Mouse (Mus musculus): Measurements from ENCODE around the gene Fance. TPM values are rescaled to one million over a fixed set of nuclear protein-coding genes. Genes with fewer than 3 reads are reported as not detected.
A peak's percentile ranks its signal among the peaks of the same experiment; 100 is the strongest.

Gene Fance
- polyA plus RNA-seq, 1 experiment from 2014 or later = 21.9 TPM

DNA sequence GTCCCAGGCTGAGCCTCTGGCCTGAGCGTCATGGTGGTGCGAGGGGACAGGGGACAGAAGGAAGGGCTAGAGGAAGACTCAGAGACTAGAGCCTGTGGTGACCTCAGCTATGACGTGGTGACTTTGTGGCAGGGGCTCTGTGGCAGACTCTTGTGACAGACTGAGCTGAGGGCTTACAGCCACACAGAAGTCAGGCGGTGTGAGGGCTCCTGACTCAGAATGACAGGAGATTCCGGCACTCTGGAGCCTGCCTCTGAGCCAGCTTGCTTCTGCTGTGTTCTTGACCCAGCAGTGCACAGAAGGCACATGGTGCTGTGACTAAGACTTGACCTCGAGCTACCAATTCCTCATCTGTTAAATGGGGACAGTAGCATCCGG lies 32.9 kb upstream of the Fance start:
- no peak for ATAC-seq (ENCODE audit: low FRiP score)
- Histone ChIP-seq H3K4me1 (replicated peaks) (peaks cover 42% of the 10 kb centered on the region), H3K27ac (no peak overlapping the region; the same call in 1 of the 2 replicates), H3K4me2 (no peak overlapping the region), H3K9me3 (no peaks in the 10 kb centered on the region), H3K27me3 (no peaks in the 10 kb centered on the region), H3K36me3 (no peaks in the 10 kb centered on the region), H3K9ac (no peak overlapping the region), H3K4me3 (no peak overlapping the region)
- 81% methylated on average over 7 of the region's 7 CpGs for WGBS

DNA sequence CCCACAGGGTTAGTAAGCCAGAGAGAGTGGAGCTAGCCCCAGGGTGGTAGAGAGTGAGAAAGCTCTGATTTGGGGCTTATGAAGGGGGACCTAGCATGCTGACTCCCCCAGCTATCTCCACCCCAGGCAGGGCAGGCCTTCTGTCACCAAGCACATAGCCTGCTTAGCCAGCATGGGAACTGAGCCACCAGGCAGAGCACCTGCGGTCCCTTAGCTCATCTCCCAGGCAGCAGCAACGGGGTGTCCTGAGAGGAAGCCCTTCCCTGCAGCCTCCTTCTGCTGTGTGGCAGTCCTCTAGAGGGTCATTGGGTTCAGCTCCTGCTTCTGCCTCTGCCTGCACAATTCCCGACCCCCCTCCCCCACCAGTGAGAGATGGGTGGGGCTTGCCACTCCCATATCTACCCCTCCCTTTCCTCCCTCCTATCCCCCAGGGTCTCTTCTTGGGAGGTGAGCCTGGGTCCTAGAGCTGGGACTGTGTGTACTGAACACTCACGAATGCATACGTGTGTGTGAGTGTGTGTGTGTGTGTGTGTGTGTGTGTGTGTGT lies 32.4 kb upstream of the Fance start:
- H3K4me2 ChIP-seq = no peak overlapping the region
- no peaks in the 10 kb centered on the region for H3K27me3 ChIP-seq
- H3K27ac ChIP-seq = peak overlapping the region; percentile 30; the same call in 1 of the 2 replicates
- no peak overlapping the region for H3K9ac ChIP-seq
- WGBS = 39% methylated on average over 5 of the region's 5 CpGs
- no peaks in the 10 kb centered on the region for H3K9me3 ChIP-seq
- no peaks in the 10 kb centered on the region for H3K36me3 ChIP-seq
- 0 out of 2 replicates have a peak, but pooled peaks have one; percentile 18 for ATAC-seq (ENCODE audit: low FRiP score)
- peaks cover 47% of the 10 kb centered on the region for H3K4me1 ChIP-seq (replicated peaks)
- H3K4me3 ChIP-seq = no peak overlapping the region

DNA sequence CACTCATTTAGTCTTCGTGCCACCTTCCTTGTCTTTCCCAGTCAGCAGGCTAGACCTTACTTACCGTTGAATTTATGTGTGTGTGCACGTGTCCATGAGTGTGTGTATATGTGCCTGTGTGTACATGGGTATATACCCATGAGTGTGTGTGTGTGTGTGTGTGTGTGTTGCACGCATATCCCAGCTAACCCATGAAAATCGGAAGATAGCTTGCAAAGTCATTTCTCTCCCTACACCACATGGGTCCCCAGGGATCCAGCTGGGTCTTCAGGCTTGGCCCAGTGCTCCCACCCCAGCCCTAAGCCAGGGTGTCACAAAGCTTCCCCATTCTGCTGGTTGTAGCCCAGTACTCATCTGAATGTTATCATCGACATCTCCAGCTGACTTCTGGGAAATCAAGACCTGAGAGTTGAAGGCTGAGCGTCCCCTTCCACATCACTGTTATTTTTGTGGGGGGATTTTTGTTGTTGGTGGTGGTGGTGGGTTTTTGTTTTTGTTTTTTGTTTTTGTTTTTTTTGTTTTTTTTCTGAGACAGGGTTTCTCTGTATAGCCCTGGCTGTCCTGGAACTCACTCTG lies 31.4 kb upstream of the Fance start:
- Histone ChIP-seq H3K9ac (no peak overlapping the region), H3K27me3 (no peaks in the 10 kb centered on the region), H3K4me3 (no peak overlapping the region), H3K4me2 (no peak overlapping the region), H3K9me3 (no peaks in the 10 kb centered on the region), H3K36me3 (no peaks in the 10 kb centered on the region), H3K4me1 (replicated peaks) (peaks cover 53% of the 10 kb centered on the region), H3K27ac (no peak overlapping the region)
- no peak for ATAC-seq (ENCODE audit: low FRiP score)
- 91% methylated on average over 7 of the region's 7 CpGs for WGBS

DNA sequence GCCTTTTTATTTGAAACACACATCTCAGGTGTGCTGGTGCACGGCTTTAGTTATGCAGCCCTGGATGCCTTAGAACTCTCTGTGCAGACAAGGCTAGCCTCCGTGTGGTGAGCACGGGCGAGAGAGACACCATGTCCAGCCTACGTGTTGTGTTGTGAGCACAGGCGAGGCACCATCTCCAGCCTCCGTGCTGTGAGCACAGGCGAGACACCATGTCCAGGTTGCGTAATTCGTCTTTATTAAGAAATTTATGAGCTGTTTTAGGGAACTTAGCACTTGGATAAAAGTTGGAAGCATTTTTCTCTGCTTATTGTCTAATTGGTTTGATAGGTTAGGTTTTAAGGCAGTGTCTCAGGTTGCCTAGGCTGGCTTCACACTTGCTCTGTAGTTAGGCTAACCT lies 30.1 kb upstream of the Fance start:
- no peak for ATAC-seq (ENCODE audit: low FRiP score)
- Histone ChIP-seq H3K27me3 (no peaks in the 10 kb centered on the region), H3K9ac (no peak overlapping the region), H3K4me3 (no peak overlapping the region), H3K27ac (no peak overlapping the region), H3K36me3 (no peaks in the 10 kb centered on the region), H3K9me3 (no peaks in the 10 kb centered on the region), H3K4me2 (no peak overlapping the region), H3K4me1 (replicated peaks) (peaks cover 54% of the 10 kb centered on the region)
- WGBS = 91% methylated on average over 10 of the region's 10 CpGs

DNA sequence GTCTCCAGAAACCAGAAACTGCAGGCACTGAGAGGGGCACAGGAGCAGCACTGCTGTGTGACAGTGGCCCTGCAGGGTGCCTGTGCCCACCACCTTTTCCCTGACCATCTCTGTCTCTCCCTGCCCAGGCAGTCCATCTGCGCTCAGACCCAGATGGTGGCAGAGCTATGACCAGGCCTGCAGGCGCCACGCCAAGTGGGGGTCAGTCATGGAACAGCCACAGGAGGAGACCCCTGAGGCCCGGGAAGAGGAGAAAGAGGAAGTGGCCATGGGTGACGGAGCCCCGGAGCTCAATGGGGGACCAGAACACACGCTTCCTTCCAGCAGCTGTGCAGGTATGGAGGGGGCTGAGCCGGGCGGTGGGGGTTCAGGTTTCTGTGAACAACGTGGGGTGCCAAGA lies 27.2 kb upstream of the Fance start:
- H3K4me3 ChIP-seq = no peak overlapping the region
- peak overlapping the region; percentile 13; the same call in 1 of the 2 replicates for H3K9ac ChIP-seq
- no peaks in the 10 kb centered on the region for H3K36me3 ChIP-seq
- H3K9me3 ChIP-seq = no peaks in the 10 kb centered on the region
- H3K27me3 ChIP-seq = no peaks in the 10 kb centered on the region
- H3K4me2 ChIP-seq = no peak overlapping the region
- H3K27ac ChIP-seq = no peak overlapping the region
- peaks cover 34% of the 10 kb centered on the region for H3K4me1 ChIP-seq (replicated peaks)
- no peak for ATAC-seq (ENCODE audit: low FRiP score)
- 77% methylated on average over 10 of the region's 10 CpGs for WGBS

DNA sequence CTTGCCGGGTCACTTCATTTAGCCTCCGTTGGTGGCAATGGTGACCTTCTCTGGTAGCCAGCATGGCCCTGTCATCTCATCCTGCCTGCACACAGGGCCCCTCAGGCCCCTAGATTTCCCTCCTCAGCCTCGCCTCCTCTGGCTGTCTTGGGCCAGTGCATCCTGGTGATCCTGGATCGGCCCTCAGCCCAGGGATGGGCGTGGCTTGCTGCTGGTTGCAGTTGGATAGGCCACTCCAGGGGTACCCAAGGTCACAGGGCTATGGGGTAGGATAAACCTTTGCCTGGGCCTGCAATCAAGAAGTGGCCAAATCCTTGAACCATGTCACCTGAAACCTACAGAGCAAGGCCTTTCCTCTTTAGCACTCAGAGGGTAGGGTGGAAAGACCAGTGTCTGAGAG lies 26.4 kb upstream of the Fance start:
- Histone ChIP-seq H3K36me3 (no peaks in the 10 kb centered on the region), H3K27me3 (no peaks in the 10 kb centered on the region), H3K27ac (no peak overlapping the region), H3K4me3 (no peak overlapping the region), H3K4me1 (replicated peaks) (peaks cover 29% of the 10 kb centered on the region), H3K9ac (no peak overlapping the region), H3K4me2 (no peak overlapping the region), H3K9me3 (no peaks in the 10 kb centered on the region)
- ATAC-seq (ENCODE audit: low FRiP score) = no peak
- 37% methylated on average over 5 of the region's 5 CpGs for WGBS

DNA sequence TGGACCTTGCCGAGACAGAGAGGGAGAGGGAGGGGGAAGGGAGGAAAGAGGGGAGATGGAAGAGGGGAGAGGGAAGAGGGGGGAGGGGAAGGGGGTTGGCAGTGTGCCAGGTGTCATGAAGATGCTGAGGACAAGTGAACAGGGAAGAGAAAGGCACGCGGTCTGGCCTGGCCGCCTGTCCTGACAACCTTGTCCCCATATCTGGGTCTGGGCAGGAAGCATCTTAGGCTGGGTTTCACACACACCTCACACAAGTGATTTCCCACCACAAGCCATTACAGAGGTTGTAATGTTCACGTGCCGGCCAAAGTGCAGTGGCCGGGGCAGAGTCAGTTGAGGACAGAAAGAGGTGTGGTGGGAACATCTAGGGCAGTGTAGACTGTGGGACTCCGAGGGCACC lies 25.7 kb upstream of the Fance start:
- H3K27ac ChIP-seq = peak overlapping the region; percentile 40; the same call in 1 of the 2 replicates
- no peaks in the 10 kb centered on the region for H3K36me3 ChIP-seq
- no peaks in the 10 kb centered on the region for H3K27me3 ChIP-seq
- H3K9ac ChIP-seq = no peak overlapping the region
- WGBS = 70% methylated on average over 8 of the region's 8 CpGs
- H3K9me3 ChIP-seq = no peaks in the 10 kb centered on the region
- no peak for ATAC-seq (ENCODE audit: low FRiP score)
- H3K4me3 ChIP-seq = no peak overlapping the region
- no peak overlapping the region for H3K4me2 ChIP-seq
- peaks cover 29% of the 10 kb centered on the region for H3K4me1 ChIP-seq (replicated peaks)

DNA sequence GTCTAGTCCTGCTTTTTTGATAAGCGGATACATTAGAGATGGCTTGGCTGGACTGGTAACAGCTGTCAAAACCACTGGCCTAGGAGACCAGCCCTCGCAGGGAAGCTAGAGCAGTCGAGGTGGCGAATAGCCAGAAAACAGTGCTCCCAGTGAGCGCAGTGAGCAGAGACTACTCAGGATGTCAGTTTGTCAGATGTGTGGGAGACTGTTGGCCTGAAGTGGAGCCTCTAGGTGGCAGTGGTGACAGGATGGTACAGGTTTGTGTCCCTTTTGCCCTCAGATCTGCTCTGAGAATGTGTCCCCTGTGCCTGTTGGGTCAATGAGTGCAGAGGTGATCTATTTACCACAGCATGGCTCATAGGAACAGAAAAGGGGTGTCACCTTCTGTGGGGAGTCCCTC lies 25.3 kb upstream of the Fance start:
- no peaks in the 10 kb centered on the region for H3K27me3 ChIP-seq
- H3K36me3 ChIP-seq = no peaks in the 10 kb centered on the region
- no peak overlapping the region for H3K4me3 ChIP-seq
- H3K27ac ChIP-seq = peak overlapping the region; percentile 40; the same call in 1 of the 2 replicates
- WGBS = 77% methylated on average over 5 of the region's 5 CpGs
- H3K4me2 ChIP-seq = no peak overlapping the region
- no peak overlapping the region for H3K9ac ChIP-seq
- no peaks in the 10 kb centered on the region for H3K9me3 ChIP-seq
- ATAC-seq (ENCODE audit: low FRiP score) = no peak; the same call in 1 of the 2 replicates
- peaks cover 29% of the 10 kb centered on the region for H3K4me1 ChIP-seq (replicated peaks)

DNA sequence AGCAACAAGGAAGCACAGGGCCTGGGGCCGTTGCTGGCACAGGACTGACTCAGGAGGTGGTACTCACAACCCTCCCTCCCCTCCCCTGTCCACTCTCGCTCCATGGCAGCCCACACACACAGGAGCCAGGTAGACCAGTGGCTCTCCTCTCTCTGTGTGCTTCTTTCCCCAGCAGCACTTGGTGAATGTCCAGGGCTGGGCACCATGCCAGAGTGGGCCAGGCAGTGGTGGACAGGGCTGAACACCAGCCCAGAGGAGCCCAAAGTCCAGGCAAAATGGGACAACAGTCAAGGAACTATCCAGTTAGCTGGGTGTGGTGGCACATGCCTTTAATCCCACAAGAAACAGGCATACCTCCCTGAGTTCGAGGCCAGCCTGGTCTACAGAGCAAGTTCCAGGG lies 23.1 kb upstream of the Fance start:
- Histone ChIP-seq H3K27ac (no peak overlapping the region), H3K36me3 (no peaks in the 10 kb centered on the region), H3K4me1 (replicated peaks) (peaks cover 37% of the 10 kb centered on the region), H3K27me3 (no peaks in the 10 kb centered on the region), H3K9me3 (no peaks in the 10 kb centered on the region), H3K4me2 (no peak overlapping the region), H3K4me3 (no peak overlapping the region), H3K9ac (no peak overlapping the region)
- no peak for ATAC-seq (ENCODE audit: low FRiP score)
- WGBS = 77% methylated on average over 3 of the region's 3 CpGs

DNA sequence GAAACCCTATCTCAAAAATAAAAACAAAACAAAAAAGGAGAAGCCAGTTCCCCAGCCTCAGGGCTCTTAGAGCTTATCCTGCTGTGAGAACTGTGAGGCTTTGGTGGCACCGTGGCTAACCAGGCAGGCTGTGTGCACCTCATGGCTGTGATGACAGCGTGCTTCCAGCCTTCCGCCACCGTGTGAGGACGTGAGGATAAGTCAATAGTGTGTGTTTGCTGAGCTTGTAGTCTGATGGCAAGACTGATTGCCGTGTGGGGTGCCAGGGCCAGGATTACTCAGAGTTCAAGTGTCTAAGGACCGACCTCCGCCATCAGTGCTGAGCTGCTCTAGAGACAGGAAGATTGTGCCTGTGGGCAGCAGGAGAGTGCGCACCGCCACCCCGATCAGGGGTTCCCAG lies 22.6 kb upstream of the Fance start:
- H3K36me3 ChIP-seq = no peaks in the 10 kb centered on the region
- H3K9me3 ChIP-seq = no peaks in the 10 kb centered on the region
- H3K9ac ChIP-seq = no peak overlapping the region
- H3K4me3 ChIP-seq = no peak overlapping the region
- H3K4me2 ChIP-seq = no peak overlapping the region
- H3K4me1 ChIP-seq (replicated peaks) = peaks cover 37% of the 10 kb centered on the region
- no peaks in the 10 kb centered on the region for H3K27me3 ChIP-seq
- no peak overlapping the region for H3K27ac ChIP-seq
- ATAC-seq (ENCODE audit: low FRiP score) = no peak
- 83% methylated on average over 11 of the region's 11 CpGs for WGBS

DNA sequence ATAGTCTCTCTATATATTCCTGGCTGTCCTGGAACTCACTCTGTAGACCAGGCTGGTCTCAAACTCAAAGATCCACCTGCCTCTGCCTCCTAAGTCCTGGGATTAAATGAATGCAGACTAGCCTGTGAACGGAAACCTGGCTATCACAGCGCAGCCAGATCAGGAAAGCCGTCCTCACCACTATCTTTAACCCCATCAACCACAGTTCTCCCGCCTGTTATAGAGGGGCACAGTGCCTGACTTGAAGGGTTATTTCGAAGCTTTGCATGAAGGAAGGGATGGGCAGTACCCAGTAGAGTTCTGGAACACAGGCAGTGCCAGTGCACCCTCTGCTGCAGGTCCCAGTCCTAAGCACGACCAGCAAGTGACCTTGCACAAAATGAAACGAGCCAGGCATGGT lies 22.0 kb upstream of the Fance start:
- no peak overlapping the region for H3K9ac ChIP-seq
- H3K4me2 ChIP-seq = no peak overlapping the region
- WGBS = 91% methylated on average over 7 of the region's 7 CpGs
- H3K27me3 ChIP-seq = no peaks in the 10 kb centered on the region
- H3K4me1 ChIP-seq (replicated peaks) = peaks cover 30% of the 10 kb centered on the region
- ATAC-seq (ENCODE audit: low FRiP score) = no peak
- H3K27ac ChIP-seq = no peak overlapping the region
- no peak overlapping the region for H3K4me3 ChIP-seq
- no peaks in the 10 kb centered on the region for H3K36me3 ChIP-seq
- no peaks in the 10 kb centered on the region for H3K9me3 ChIP-seq

DNA sequence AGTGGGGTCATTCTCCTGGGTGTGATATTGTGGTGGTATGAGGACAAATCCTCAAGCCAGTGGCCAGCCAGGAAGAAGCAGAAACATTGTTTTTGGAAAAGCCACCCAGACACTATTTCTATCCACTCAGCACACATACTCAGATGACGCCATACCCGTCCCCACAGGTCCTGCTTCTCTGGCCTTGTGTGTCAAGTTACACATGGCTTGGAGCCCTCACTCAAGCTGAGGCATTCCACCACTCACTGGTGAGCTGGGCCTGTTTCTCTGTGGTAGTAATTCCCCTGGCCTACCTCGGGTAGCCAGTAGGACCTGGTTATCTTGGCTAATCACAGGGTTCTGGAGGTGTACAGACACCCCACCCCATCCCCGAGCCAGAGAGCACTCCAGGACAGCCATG lies 19.6 kb upstream of the Fance start:
- Histone ChIP-seq H3K4me3 (no peak overlapping the region), H3K27ac (peak overlapping the region; percentile 70; the same call in 1 of the 2 replicates), H3K4me2 (no peak overlapping the region), H3K36me3 (peaks cover 6% of the 10 kb centered on the region; the same call in 1 of the 2 replicates), H3K9me3 (no peaks in the 10 kb centered on the region), H3K27me3 (no peaks in the 10 kb centered on the region), H3K4me1 (replicated peaks) (peaks cover 15% of the 10 kb centered on the region), H3K9ac (no peak overlapping the region)
- no peak for ATAC-seq (ENCODE audit: low FRiP score)
- WGBS = 87% methylated on average over 4 of the region's 4 CpGs
